Mouse (Mus musculus) liver, embryonic 13.5 days (tissue): ENCODE results near the gene Mrpl50. TPM values are rescaled to one million over a fixed set of nuclear protein-coding genes. Genes with fewer than 3 reads are reported as not detected.

Experiments
- ATAC-seq: fragments of 200-750 bp; cut with Nextera tagmentation; 2 replicates; pipeline ENCODE4 v1.8.0; 2017; ENCODE audit warnings: low read depth, mild to moderate bottlenecking, moderate number of reproducible peaks, moderate library complexity
- DNase-seq: peaks from one replicate; pipeline ENCODE4 v3.0.0; 2022
- H3K27ac ChIP-seq: fragments of 300-500 bp; sonication (generic); 2 replicates; pipeline ENCODE4 v1.5.1; 2015; ENCODE audit warnings: moderate library complexity, mild to moderate bottlenecking, inconsistent platforms
- H3K27me3 ChIP-seq: fragments of 300-500 bp; sonication (generic); 2 replicates; pipeline ENCODE4 v1.6.1; 2015; ENCODE audit warnings: mild to moderate bottlenecking, inconsistent platforms
- H3K36me3 ChIP-seq: fragments of 300-500 bp; sonication (generic); 2 replicates; pipeline ENCODE4 v1.6.1; 2015; ENCODE audit warnings: mild to moderate bottlenecking, inconsistent platforms
- H3K4me1 ChIP-seq: fragments of 300-500 bp; sonication (generic); replicated peaks from 2 replicates; pipeline ENCODE4 v1.6.1; 2015; ENCODE audit warnings: inconsistent platforms
- H3K4me2 ChIP-seq: fragments of 300-500 bp; sonication (generic); 2 replicates; pipeline ENCODE4 v1.6.1; 2015; ENCODE audit warnings: inconsistent platforms, mild to moderate bottlenecking, moderate library complexity
- H3K4me3 ChIP-seq: fragments of 300-500 bp; sonication (generic); replicated peaks from 2 replicates; pipeline ENCODE4 v1.5.1; 2015; ENCODE audit warnings: mild to moderate bottlenecking, inconsistent platforms
- H3K9ac ChIP-seq: fragments of 300-500 bp; sonication (generic); 2 replicates; pipeline ENCODE4 v1.6.1; 2015; ENCODE audit warnings: mild to moderate bottlenecking, inconsistent platforms
- H3K9me3 ChIP-seq: fragments of 300-500 bp; sonication (generic); replicated peaks from 2 replicates; pipeline ENCODE4 v1.6.1; 2016; ENCODE audit warnings: inconsistent platforms
- WGBS: fragments of 180-500 bp; shearing (Covaris S2); methylation state at CpG from one replicate; pipeline ENCODE4 v1.1.7; 2015; ENCODE audit not compliant: insufficient replicate concordance; 5-methylcytosine and 5-hydroxymethylcytosine counted together
- polyA plus RNA-seq: library from polyadenylated mRNA; unstranded; fragments of >200 nt; fragmentation: Nextera tagmentation; extraction: Ambion mirVana; gene quantifications from 2 replicates; pipeline ENCODE4 v1.2.1, GENCODE M21; 2015

Gene Mrpl50
- polyA plus RNA-seq = 57.8 and 74.2 TPM in 2 replicates

GRCm38 (mm10) chr4:49520572-49521340 is at the start of gene Mrpl50, which contains the start of gene Zfp189:
Gene Mrpl50 (minus strand): TSS chr4:49521093.
Gene Zfp189 (plus strand): TSS chr4:49521176.
- H3K9ac ChIP-seq = peak within 1 kb of the TSS; percentile 85
- ATAC-seq (peak; percentile 98), DNase-seq (peak; percentile 92)
- H3K4me1 ChIP-seq = peaks cover 39% of the 10 kb centered on the region
- under 1% methylated on average over 41 of the region's 41 CpGs for WGBS
- H3K4me3 ChIP-seq = peak within 1 kb of the TSS; percentile 82
- peak within 1 kb of the TSS; percentile 74 for H3K27ac ChIP-seq
- no peaks in the 10 kb centered on the region for H3K9me3 ChIP-seq
- peak within 1 kb of the TSS; percentile 79 for H3K4me2 ChIP-seq
- H3K36me3 ChIP-seq = peaks cover 38% of the 10 kb centered on the region
- H3K27me3 ChIP-seq = no peaks in the 10 kb centered on the region

- Histone ChIP-seq H3K27ac (no peak overlapping the region), H3K36me3 (no peaks in the 10 kb centered on the region), H3K4me1 (0 out of 2 replicates have a peak, but pooled peaks cover 2% of the 10 kb centered on the region), H3K9me3 (no peaks in the 10 kb centered on the region), H3K27me3 (no peaks in the 10 kb centered on the region), H3K4me2 (no peak overlapping the region), H3K4me3 (no peak overlapping the region), H3K9ac (no peak overlapping the region)
- WGBS = 9% methylated on average over 3 of the region's 3 CpGs
- peak; percentile 54 for DNase-seq
- peak; percentile 70 for ATAC-seq
These were observed 46.7 kb upstream of the Mrpl50 start for GRCm38 (mm10) chr4:49567613-49568012.

GRCm38 (mm10) chr4:49559915-49560772 is 39.3 kb upstream of the Mrpl50 start:
- H3K27me3 ChIP-seq = no peaks in the 10 kb centered on the region
- no peak overlapping the region for H3K9ac ChIP-seq
- DNase-seq (no peak), ATAC-seq (peak; percentile 51; the same call in 1 of the 2 replicates)
- no peaks in the 10 kb centered on the region; the same call in 1 of the 2 replicates for H3K4me1 ChIP-seq
- no peaks in the 10 kb centered on the region for H3K9me3 ChIP-seq
- no peaks in the 10 kb centered on the region for H3K36me3 ChIP-seq
- H3K4me2 ChIP-seq = no peak overlapping the region
- no peak overlapping the region for H3K4me3 ChIP-seq
- WGBS = 59% methylated on average over 20 of the region's 20 CpGs
- H3K27ac ChIP-seq = no peak overlapping the region

- Histone ChIP-seq H3K27me3 (no peaks in the 10 kb centered on the region), H3K9me3 (no peaks in the 10 kb centered on the region), H3K4me2 (no peak overlapping the region), H3K4me3 (no peak overlapping the region), H3K9ac (no peak overlapping the region), H3K36me3 (no peaks in the 10 kb centered on the region), H3K4me1 (no peaks in the 10 kb centered on the region; the same call in 1 of the 2 replicates), H3K27ac (no peak overlapping the region)
- no peak for DNase-seq
- 22% methylated on average over 2 of the region's 2 CpGs for WGBS
- ATAC-seq = peak; percentile 37; the same call in 1 of the 2 replicates
These were observed 37.3 kb upstream of the Mrpl50 start for GRCm38 (mm10) chr4:49558181-49558580.

- Histone ChIP-seq H3K4me3 (no peak overlapping the region), H3K4me1 (no peaks in the 10 kb centered on the region; the same call in 1 of the 2 replicates), H3K36me3 (no peaks in the 10 kb centered on the region), H3K9ac (no peak overlapping the region), H3K4me2 (no peak overlapping the region), H3K27ac (no peak overlapping the region), H3K27me3 (no peaks in the 10 kb centered on the region), H3K9me3 (no peaks in the 10 kb centered on the region)
- ATAC-seq (no peak), DNase-seq (no peak)
- WGBS = 97% methylated on average over 6 of the region's 7 CpGs
These were observed 36.5 kb upstream of the Mrpl50 start for GRCm38 (mm10) chr4:49557375-49557774.

GRCm38 (mm10) chr4:49553380-49553779 is 32.5 kb upstream of the Mrpl50 start:
- ATAC-seq (peak; percentile 53; the same call in 1 of the 2 replicates), DNase-seq (no peak)
- Histone ChIP-seq H3K36me3 (no peaks in the 10 kb centered on the region), H3K27ac (no peak overlapping the region; the same call in 1 of the 2 replicates), H3K4me3 (no peak overlapping the region), H3K4me1 (no peaks in the 10 kb centered on the region), H3K9ac (no peak overlapping the region), H3K27me3 (no peaks in the 10 kb centered on the region), H3K4me2 (no peak overlapping the region), H3K9me3 (no peaks in the 10 kb centered on the region)
- 57% methylated on average over 5 of the region's 5 CpGs for WGBS

- no peaks in the 10 kb centered on the region for H3K4me1 ChIP-seq
- H3K27ac ChIP-seq = peak within 1 kb of the TSS; percentile 64
- no peaks in the 10 kb centered on the region for H3K36me3 ChIP-seq
- no peaks in the 10 kb centered on the region for H3K27me3 ChIP-seq
- H3K9ac ChIP-seq = peak within 1 kb of the TSS; percentile 49; the same call in 1 of the 2 replicates
- DNase-seq (no peak), ATAC-seq (peak; percentile 48; the same call in 1 of the 2 replicates)
- H3K4me2 ChIP-seq = peak within 1 kb of the TSS; percentile 43
- no peaks in the 10 kb centered on the region for H3K9me3 ChIP-seq
- peak within 1 kb of the TSS; percentile 33 for H3K4me3 ChIP-seq
- 30% methylated on average over 3 of the region's 3 CpGs for WGBS
These were observed 28.5 kb upstream of the Mrpl50 start, which contains the start of gene Aldob for GRCm38 (mm10) chr4:49549383-49549782. Gene Aldob (minus strand): TSS chr4:49549546.

- H3K4me3 ChIP-seq = peak overlapping the region; percentile 33; the same call in 1 of the 2 replicates
- ATAC-seq (peak; percentile 47), DNase-seq (no peak)
- no peaks in the 10 kb centered on the region for H3K4me1 ChIP-seq
- peaks cover 5% of the 10 kb centered on the region; the same call in 1 of the 2 replicates for H3K36me3 ChIP-seq
- peak overlapping the region; percentile 43 for H3K4me2 ChIP-seq
- H3K9ac ChIP-seq = peak overlapping the region; percentile 49; the same call in 1 of the 2 replicates
- 56% methylated on average over 7 of the region's 7 CpGs for WGBS
- H3K27me3 ChIP-seq = no peaks in the 10 kb centered on the region
- no peaks in the 10 kb centered on the region for H3K9me3 ChIP-seq
- H3K27ac ChIP-seq = peak overlapping the region; percentile 64
These were observed 26.8 kb upstream of the Mrpl50 start for GRCm38 (mm10) chr4:49547544-49548219.

GRCm38 (mm10) chr4:49546873-49547543 is 26.1 kb upstream of the Mrpl50 start:
- H3K36me3 ChIP-seq = peaks cover 5% of the 10 kb centered on the region; the same call in 1 of the 2 replicates
- H3K9me3 ChIP-seq = no peaks in the 10 kb centered on the region
- peak overlapping the region; percentile 29 for H3K4me2 ChIP-seq
- peak; percentile 70 for ATAC-seq
- peak overlapping the region; percentile 1 for H3K27ac ChIP-seq
- no peaks in the 10 kb centered on the region for H3K4me1 ChIP-seq
- no peaks in the 10 kb centered on the region for H3K27me3 ChIP-seq
- H3K4me3 ChIP-seq = no peak overlapping the region
- 52% methylated on average over 6 of the region's 6 CpGs for WGBS
- DNase-seq = no peak
- no peak overlapping the region for H3K9ac ChIP-seq

GRCm38 (mm10) chr4:49546026-49546425 is 25.1 kb upstream of the Mrpl50 start:
- H3K9ac ChIP-seq = no peak overlapping the region
- ATAC-seq (no peak), DNase-seq (no peak)
- no peak overlapping the region for H3K4me3 ChIP-seq
- 0 out of 2 replicates have a peak overlapping the region, but pooled peaks have one; percentile 29 for H3K4me2 ChIP-seq
- H3K27ac ChIP-seq = no peak overlapping the region
- no peaks in the 10 kb centered on the region for H3K4me1 ChIP-seq
- H3K27me3 ChIP-seq = no peaks in the 10 kb centered on the region
- H3K9me3 ChIP-seq = no peaks in the 10 kb centered on the region
- 46% methylated on average over 2 of the region's 2 CpGs for WGBS
- peaks cover 5% of the 10 kb centered on the region; the same call in 1 of the 2 replicates for H3K36me3 ChIP-seq
